Mouse (Mus musculus) midbrain, embryonic 12.5 days (tissue): ENCODE results near the gene Dbp. TPM values are rescaled to one million over a fixed set of nuclear protein-coding genes. Genes with fewer than 3 reads are reported as not detected.

Experiments used
- ATAC-seq: fragments of 200-750 bp; cut with Nextera tagmentation; 2 replicates; pipeline ENCODE4 v1.8.0; 2017; ENCODE audit warnings: low read depth, moderate TSS enrichment, moderate library complexity; ENCODE audit not compliant: low FRiP score
- H3K27ac ChIP-seq: fragments of 300-500 bp; sonication (generic); replicated peaks from 2 replicates; pipeline ENCODE4 v1.5.1; 2016; ENCODE audit warnings: mild to moderate bottlenecking
- H3K27me3 ChIP-seq: fragments of 300-500 bp; sonication (generic); 2 replicates; pipeline ENCODE4 v1.6.1; 2016; ENCODE audit warnings: mild to moderate bottlenecking
- H3K36me3 ChIP-seq: fragments of 300-500 bp; sonication (generic); 2 replicates; pipeline ENCODE4 v1.6.1; 2016
- H3K4me1 ChIP-seq: fragments of 300-500 bp; sonication (generic); 2 replicates; pipeline ENCODE4 v1.6.1; 2016
- H3K4me2 ChIP-seq: fragments of 300-500 bp; sonication (generic); replicated peaks from 2 replicates; pipeline ENCODE4 v1.6.1; 2016; ENCODE audit warnings: mild to moderate bottlenecking, moderate library complexity
- H3K4me3 ChIP-seq: fragments of 300-500 bp; sonication (generic); 2 replicates; pipeline ENCODE4 v1.5.1; 2016; ENCODE audit warnings: mild to moderate bottlenecking
- H3K9ac ChIP-seq: fragments of 300-500 bp; sonication (generic); replicated peaks from 2 replicates; pipeline ENCODE4 v1.6.1; 2016; ENCODE audit warnings: mild to moderate bottlenecking, moderate library complexity
- H3K9me3 ChIP-seq: fragments of 300-500 bp; sonication (generic); 2 replicates; pipeline ENCODE4 v1.6.1; 2016; ENCODE audit warnings: mild to moderate bottlenecking
- WGBS: fragments of 180-500 bp; shearing (Covaris S2); methylation state at CpG from one replicate; pipeline ENCODE4 v1.1.7; 2016; 5-methylcytosine and 5-hydroxymethylcytosine counted together
- polyA plus RNA-seq: library from polyadenylated mRNA; unstranded; fragments of >200 nt; fragmentation: Nextera tagmentation; extraction: Ambion mirVana; gene quantifications from 2 replicates; pipeline ENCODE4 v1.2.1, GENCODE M21; 2016

Gene Dbp
- polyA plus RNA-seq, 1 experiment from 2014 or later, result 4.5 TPM

DNA sequence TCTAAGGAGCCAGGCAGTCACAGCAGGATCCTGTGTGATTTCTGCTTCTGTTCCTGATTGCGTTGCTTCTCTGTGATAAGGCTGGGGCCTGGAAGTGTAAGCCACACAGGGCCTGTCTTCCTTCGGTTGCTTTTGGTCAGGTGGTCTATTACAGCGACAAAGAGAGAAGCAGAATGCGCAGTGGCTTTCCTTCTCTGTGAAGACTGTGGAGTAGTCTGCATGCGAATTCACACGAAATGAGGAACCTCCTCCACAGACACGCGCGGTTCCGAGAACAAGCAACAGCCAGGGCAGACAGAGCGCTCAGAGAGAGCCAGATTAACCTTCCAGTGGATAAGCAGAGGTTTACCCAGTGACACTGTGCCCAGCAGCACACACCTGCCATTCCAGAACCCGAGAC lies 36.4 kb downstream of the Dbp start:
- H3K9me3 ChIP-seq, result no peaks in the 10 kb centered on the region
- no peak for ATAC-seq
- 85% methylated on average over 12 of the region's 12 CpGs for WGBS
- no peak overlapping the region for H3K4me2 ChIP-seq
- no peak overlapping the region for H3K4me3 ChIP-seq
- H3K27me3 ChIP-seq, result peaks cover 10% of the 10 kb centered on the region
- H3K27ac ChIP-seq, result no peak overlapping the region
- no peaks in the 10 kb centered on the region for H3K4me1 ChIP-seq
- H3K9ac ChIP-seq, result no peak overlapping the region
- no peaks in the 10 kb centered on the region for H3K36me3 ChIP-seq

DNA sequence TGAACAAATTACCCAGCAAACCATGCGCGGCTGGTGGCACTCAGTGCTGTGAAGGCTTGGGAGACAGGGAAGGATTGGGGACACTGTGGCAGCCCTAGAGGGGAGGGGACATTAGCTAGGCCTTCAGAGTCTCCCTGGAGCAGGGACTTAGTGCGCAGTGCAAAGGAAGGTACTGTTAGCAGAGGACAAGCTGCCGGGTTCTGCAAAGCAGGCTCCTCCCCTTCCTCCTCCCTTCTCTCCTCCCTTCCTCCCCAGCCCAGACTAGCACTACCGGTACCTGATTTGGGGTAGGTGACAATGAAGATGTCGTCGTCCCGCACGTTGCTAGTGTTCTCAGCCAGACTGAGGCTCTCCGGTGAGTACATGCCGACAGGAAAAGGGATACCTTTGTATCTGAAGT lies 36.9 kb downstream of the Dbp start:
- Histone ChIP-seq H3K27ac (no peak overlapping the region), H3K9ac (no peak overlapping the region), H3K9me3 (no peaks in the 10 kb centered on the region), H3K4me1 (no peaks in the 10 kb centered on the region), H3K4me3 (no peak overlapping the region), H3K4me2 (no peak overlapping the region), H3K27me3 (peaks cover 10% of the 10 kb centered on the region), H3K36me3 (no peaks in the 10 kb centered on the region)
- 38% methylated on average over 11 of the region's 11 CpGs for WGBS
- no peak for ATAC-seq

DNA sequence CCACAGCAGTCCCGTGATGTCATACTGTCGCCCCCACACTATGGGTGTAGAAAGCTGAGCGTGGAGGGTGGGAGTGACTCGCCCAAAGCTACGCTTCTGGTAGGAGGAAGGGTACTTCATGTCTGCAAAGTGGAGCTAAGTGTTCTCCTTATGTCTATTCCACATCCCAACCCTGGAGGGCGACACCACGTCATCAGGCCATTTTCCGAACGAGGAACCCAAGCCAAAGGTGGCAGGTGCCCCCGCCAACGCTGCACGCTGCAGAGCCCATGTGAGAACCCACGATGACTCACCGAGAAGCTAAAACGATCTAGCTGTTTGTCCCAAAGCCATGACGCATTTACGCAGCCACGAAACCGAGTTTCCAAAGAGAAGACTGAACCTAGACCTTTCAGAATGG lies 37.5 kb downstream of the Dbp start:
- peaks cover 10% of the 10 kb centered on the region for H3K27me3 ChIP-seq
- WGBS, result 40% methylated on average over 19 of the region's 19 CpGs
- no peaks in the 10 kb centered on the region for H3K36me3 ChIP-seq
- no peak overlapping the region for H3K4me2 ChIP-seq
- ATAC-seq, result no peak
- H3K4me3 ChIP-seq, result no peak overlapping the region
- no peak overlapping the region for H3K27ac ChIP-seq
- no peak overlapping the region for H3K9ac ChIP-seq
- H3K4me1 ChIP-seq, result no peaks in the 10 kb centered on the region
- H3K9me3 ChIP-seq, result no peaks in the 10 kb centered on the region

DNA sequence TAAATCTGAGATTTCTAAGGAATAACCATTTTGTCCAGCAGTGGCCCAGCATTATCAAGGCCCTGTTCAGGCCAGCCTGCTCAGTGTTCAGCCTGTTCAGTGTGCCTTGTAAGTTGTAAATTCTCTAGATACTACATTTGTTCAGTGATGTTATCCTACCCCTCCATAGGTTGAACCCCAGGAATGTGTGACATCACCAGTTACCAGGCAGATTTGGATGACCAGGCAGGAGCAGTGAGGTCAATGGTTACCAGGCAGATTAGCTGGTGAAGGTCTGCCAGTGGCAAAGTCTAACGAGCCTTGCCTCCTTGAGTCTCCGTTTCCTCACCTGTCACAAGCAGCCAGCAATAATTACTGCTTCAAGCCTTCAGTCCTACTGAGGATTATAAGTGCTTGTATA lies 39.5 kb downstream of the Dbp start:
- Histone ChIP-seq H3K9ac (no peak overlapping the region), H3K4me1 (no peaks in the 10 kb centered on the region), H3K4me2 (no peak overlapping the region), H3K36me3 (no peaks in the 10 kb centered on the region), H3K4me3 (no peak overlapping the region), H3K27ac (no peak overlapping the region), H3K9me3 (no peaks in the 10 kb centered on the region), H3K27me3 (peaks cover 10% of the 10 kb centered on the region)
- no peak for ATAC-seq
- WGBS, result 59% methylated on average over 2 of the region's 2 CpGs

DNA sequence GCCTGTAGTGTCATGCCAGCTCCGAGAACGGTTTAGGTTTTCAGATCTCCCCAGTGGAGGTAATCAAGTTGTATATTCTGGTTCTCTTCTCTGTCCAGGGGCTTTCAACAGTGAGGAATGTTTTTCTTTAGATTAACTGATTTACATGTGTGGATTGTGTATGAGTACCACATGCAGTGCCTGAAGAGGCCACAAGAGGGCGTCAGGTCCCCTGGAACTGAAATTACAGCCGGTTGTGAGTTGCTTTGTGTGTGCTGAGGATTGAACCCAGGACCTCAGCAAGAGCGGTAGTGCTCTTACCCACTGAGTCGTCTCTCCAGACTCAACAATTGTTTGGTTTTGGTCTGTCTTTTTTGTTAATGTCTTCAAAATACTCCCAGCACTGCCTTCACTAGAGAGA lies 41.6 kb downstream of the Dbp start:
- 68% methylated on average over 6 of the region's 6 CpGs for WGBS
- no peaks in the 10 kb centered on the region for H3K9me3 ChIP-seq
- H3K9ac ChIP-seq, result no peak overlapping the region
- H3K4me1 ChIP-seq, result no peaks in the 10 kb centered on the region
- no peak overlapping the region for H3K4me3 ChIP-seq
- no peaks in the 10 kb centered on the region for H3K36me3 ChIP-seq
- H3K27me3 ChIP-seq, result peaks cover 4% of the 10 kb centered on the region
- H3K4me2 ChIP-seq, result no peak overlapping the region
- ATAC-seq, result no peak
- no peak overlapping the region for H3K27ac ChIP-seq

DNA sequence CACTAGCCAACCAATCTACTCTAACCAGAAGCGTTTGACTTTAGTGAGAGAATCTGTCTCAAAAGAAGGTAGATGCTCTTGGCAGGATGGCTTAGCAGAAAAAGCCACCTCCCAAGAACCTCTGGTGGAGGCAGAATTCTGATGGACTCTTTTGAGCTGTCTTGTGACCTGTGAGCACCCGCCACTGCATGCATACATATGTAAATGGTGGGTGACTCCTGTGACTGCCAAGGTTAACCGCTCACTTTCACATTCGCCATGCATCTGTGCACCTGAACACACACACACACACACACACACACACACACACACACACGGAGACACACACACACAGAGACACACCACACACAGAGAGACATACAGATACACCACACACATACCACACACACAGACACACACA lies 42.6 kb downstream of the Dbp start:
- no peak overlapping the region for H3K9ac ChIP-seq
- H3K27ac ChIP-seq, result no peak overlapping the region
- no peaks in the 10 kb centered on the region; the same call in none of the 2 replicates for H3K27me3 ChIP-seq
- H3K4me3 ChIP-seq, result no peak overlapping the region
- no peaks in the 10 kb centered on the region for H3K4me1 ChIP-seq
- no peaks in the 10 kb centered on the region for H3K36me3 ChIP-seq
- ATAC-seq, result no peak
- no peak overlapping the region for H3K4me2 ChIP-seq
- 81% methylated on average over 5 of the region's 5 CpGs for WGBS
- no peaks in the 10 kb centered on the region for H3K9me3 ChIP-seq

DNA sequence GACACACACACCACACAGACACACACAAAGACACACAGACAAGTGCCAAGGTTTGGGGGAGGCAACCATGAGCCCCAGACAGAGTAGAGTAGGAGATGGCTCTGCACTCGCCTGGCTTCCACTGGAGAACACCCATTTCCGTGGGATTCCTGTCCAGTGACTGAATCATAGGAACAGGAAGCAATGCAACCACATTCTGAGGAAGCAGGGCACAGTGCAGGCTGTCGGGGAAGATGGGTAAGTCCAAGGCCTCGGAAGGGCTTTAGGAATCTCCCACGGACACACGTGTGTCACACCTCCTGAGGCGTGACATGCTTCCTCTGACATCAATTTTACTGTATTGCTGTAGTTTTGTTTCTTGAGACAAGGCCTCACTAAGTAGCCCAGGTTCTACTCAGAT lies 43.2 kb downstream of the Dbp start:
- H3K4me3 ChIP-seq, result no peak overlapping the region
- no peak overlapping the region for H3K27ac ChIP-seq
- WGBS, result 91% methylated on average over 7 of the region's 7 CpGs
- no peak for ATAC-seq
- H3K4me2 ChIP-seq, result no peak overlapping the region
- H3K9ac ChIP-seq, result no peak overlapping the region
- no peaks in the 10 kb centered on the region for H3K9me3 ChIP-seq
- H3K27me3 ChIP-seq, result no peaks in the 10 kb centered on the region; the same call in 1 of the 2 replicates
- no peaks in the 10 kb centered on the region for H3K36me3 ChIP-seq
- H3K4me1 ChIP-seq, result no peaks in the 10 kb centered on the region

DNA sequence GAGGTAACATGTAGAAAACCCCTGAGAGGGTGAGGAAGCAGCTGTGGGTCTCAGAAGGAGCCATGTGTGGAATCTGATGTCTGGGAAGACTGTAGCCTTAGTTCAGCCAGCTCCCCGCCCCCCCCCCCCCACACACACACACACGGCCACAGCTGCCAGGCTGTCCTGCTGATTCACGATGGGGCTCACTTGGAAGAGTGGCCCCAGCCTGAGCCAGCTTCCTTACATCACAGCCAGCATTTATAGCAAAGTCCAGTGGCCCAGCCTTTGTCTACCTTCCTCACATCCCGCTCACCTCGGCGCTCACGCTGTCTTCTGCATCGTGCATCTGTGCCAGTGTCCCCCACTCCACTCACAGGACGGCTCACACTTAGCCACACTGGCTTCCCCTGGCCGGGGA lies 44.5 kb downstream of the Dbp start:
- WGBS, result 57% methylated on average over 9 of the region's 10 CpGs
- Histone ChIP-seq H3K27me3 (no peaks in the 10 kb centered on the region; the same call in 1 of the 2 replicates), H3K9ac (0 out of 2 replicates have a peak overlapping the region, but pooled peaks have one; percentile 24), H3K4me2 (no peak overlapping the region), H3K27ac (no peak overlapping the region), H3K9me3 (no peaks in the 10 kb centered on the region), H3K4me3 (no peak overlapping the region), H3K4me1 (no peaks in the 10 kb centered on the region), H3K36me3 (no peaks in the 10 kb centered on the region)
- ATAC-seq, result no peak

DNA sequence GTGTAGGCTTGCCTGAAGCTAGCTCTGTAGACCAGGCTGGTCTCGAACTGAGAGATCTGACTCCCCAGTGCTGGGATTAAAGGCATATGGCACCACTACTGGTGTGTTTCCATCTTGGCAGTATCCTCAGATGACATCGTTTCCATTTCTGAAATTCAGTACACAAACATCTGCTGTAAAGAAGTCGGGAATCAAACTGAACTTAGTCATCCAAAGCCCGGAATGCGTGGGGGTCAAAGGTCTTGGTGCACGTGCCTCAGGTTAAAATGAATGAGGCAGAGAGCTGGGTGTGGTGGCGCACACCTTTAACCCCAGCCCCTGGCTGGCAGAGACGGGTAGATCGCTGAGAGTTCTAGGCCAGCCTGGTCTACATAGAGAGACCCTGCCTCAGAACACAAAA lies 45.3 kb downstream of the Dbp start:
- Histone ChIP-seq H3K4me3 (no peak overlapping the region), H3K27ac (no peak overlapping the region), H3K36me3 (no peaks in the 10 kb centered on the region), H3K4me2 (no peak overlapping the region), H3K4me1 (no peaks in the 10 kb centered on the region), H3K9me3 (no peaks in the 10 kb centered on the region), H3K27me3 (no peaks in the 10 kb centered on the region; the same call in 1 of the 2 replicates), H3K9ac (no peak overlapping the region)
- 81% methylated on average over 9 of the region's 9 CpGs for WGBS
- no peak for ATAC-seq

DNA sequence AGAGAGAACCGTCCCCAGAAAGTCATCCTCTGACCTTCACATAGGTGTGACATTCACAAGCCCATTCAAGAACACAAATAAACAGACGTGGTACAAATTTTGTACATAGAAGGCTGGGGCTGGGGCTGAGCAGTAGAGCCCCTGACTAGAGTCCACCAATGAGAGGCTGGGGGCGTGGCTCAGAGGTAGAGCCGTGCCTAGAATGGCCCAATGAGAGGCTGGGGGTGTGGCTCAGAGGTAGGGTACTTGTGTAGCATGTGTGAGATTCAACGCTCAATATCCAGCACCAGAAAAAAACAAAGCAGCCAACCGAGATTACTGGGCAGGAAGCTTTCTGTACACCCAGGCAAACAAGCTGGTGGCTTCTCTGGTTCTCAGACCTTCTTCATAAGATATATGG lies 50.8 kb downstream of the Dbp start:
- Histone ChIP-seq H3K4me2 (no peak overlapping the region), H3K4me3 (no peak overlapping the region), H3K4me1 (peaks cover 6% of the 10 kb centered on the region; the same call in 1 of the 2 replicates), H3K9me3 (no peaks in the 10 kb centered on the region), H3K36me3 (no peaks in the 10 kb centered on the region), H3K27ac (no peak overlapping the region), H3K9ac (no peak overlapping the region), H3K27me3 (peaks cover 29% of the 10 kb centered on the region)
- WGBS, result 66% methylated on average over 6 of the region's 6 CpGs
- ATAC-seq, result no peak

DNA sequence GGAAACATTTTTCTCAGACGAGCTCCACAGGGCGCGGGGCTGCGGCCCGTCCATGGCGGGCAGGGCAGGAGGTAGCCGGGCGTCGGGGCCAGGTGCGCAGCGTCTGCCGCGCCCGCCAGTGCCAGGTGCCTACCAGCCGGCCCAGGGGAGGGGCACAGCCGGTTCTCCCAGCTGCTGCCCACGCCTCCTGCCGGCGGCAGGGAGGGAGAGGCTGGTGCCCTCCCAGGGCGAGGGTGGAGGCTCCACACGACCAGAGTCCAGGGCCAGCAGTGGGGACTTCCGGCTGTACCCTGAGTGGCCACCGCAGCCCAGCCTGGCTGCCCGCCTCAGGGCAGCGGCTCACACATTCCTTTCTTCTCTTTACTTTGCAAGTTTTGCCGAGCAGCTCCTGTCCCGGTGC lies 54.5 kb downstream of the Dbp start:
- Histone ChIP-seq H3K27ac (no peak overlapping the region), H3K4me3 (peak overlapping the region; percentile 23; the same call in 1 of the 2 replicates)

More for the DNA sequence above, 54.5 kb downstream of the Dbp start:
- WGBS, result 9% methylated on average over 26 of the region's 27 CpGs
- Histone ChIP-seq H3K9ac (no peak overlapping the region), H3K4me2 (peak overlapping the region; percentile 44), H3K36me3 (no peaks in the 10 kb centered on the region), H3K9me3 (no peaks in the 10 kb centered on the region), H3K27me3 (peaks cover 31% of the 10 kb centered on the region), H3K4me1 (peaks cover 6% of the 10 kb centered on the region; the same call in 1 of the 2 replicates)
- no peak for ATAC-seq
